Mouse (Mus musculus) adrenal gland (tissue): ENCODE data around the gene Adgrl3.

Source experiments
- intact Hi-C: fragments of 180-260 bp; cut with DNase I; formaldehyde crosslinking; loops from one replicate; pipeline ENCODE4 v1.15.1; 2025

The Adgrl3 gene

GRCm38 (mm10) chr5:81225486-81225885, 205.5 kb downstream of the Adgrl3 start:
- intact Hi-C loops, result no loop called here

- intact Hi-C loops, result no loop called here
Observed at GRCm38 (mm10) chr5:81227256-81227655, 207.3 kb downstream of the Adgrl3 start.

- intact Hi-C loops, result no loop called here
Observed at GRCm38 (mm10) chr5:81248724-81249123, 228.8 kb downstream of the Adgrl3 start.

GRCm38 (mm10) chr5:81256091-81256490, 236.2 kb downstream of the Adgrl3 start:
- intact Hi-C loops, result no loop called here

- intact Hi-C loops, result no loop called here
Observed at GRCm38 (mm10) chr5:81269689-81270088, 249.8 kb downstream of the Adgrl3 start.

- intact Hi-C loops, result no loop called here
Observed at GRCm38 (mm10) chr5:81275346-81276047, 255.6 kb downstream of the Adgrl3 start.

GRCm38 (mm10) chr5:81279246-81279645, 259.3 kb downstream of the Adgrl3 start:
- intact Hi-C loops, result no loop called here

GRCm38 (mm10) chr5:81285643-81286042, 265.7 kb downstream of the Adgrl3 start:
- intact Hi-C loops, result no loop called here

- intact Hi-C loops, result no loop called here
Observed at GRCm38 (mm10) chr5:81301874-81302273, 281.9 kb downstream of the Adgrl3 start.

- intact Hi-C loops, result no loop called here
Observed at GRCm38 (mm10) chr5:81317406-81318112, 297.6 kb downstream of the Adgrl3 start.

- intact Hi-C loops, result no loop called here
Observed at GRCm38 (mm10) chr5:81321276-81321934, 301.5 kb downstream of the Adgrl3 start.

- intact Hi-C loops, result no loop called here
Observed at GRCm38 (mm10) chr5:81322064-81322463, 302.1 kb downstream of the Adgrl3 start.

- intact Hi-C loops, result no loop called here
Observed at GRCm38 (mm10) chr5:81326916-81327315, 307.0 kb downstream of the Adgrl3 start.

GRCm38 (mm10) chr5:81327392-81327791, 307.5 kb downstream of the Adgrl3 start:
- intact Hi-C loops, result no loop called here

- intact Hi-C loops, result no loop called here
Observed at GRCm38 (mm10) chr5:81329571-81329971, 309.6 kb downstream of the Adgrl3 start.

GRCm38 (mm10) chr5:81344330-81344729, 324.4 kb downstream of the Adgrl3 start:
- intact Hi-C loops, result no loop called here

- intact Hi-C loops, result no loop called here
Observed at GRCm38 (mm10) chr5:81345096-81345435, 325.1 kb downstream of the Adgrl3 start.

- intact Hi-C loops, result no loop called here
Observed at GRCm38 (mm10) chr5:81345436-81346131, 325.6 kb downstream of the Adgrl3 start.

- intact Hi-C loops, result no loop called here
Observed at GRCm38 (mm10) chr5:81347571-81347970, 327.6 kb downstream of the Adgrl3 start.

GRCm38 (mm10) chr5:81359560-81359959, 339.6 kb downstream of the Adgrl3 start:
- intact Hi-C loops, result no loop called here

GRCm38 (mm10) chr5:81364198-81364643, 344.3 kb downstream of the Adgrl3 start:
- intact Hi-C loops, result no loop called here

GRCm38 (mm10) chr5:81365250-81365649, 345.3 kb downstream of the Adgrl3 start:
- intact Hi-C loops, result no loop called here
